Mouse (Mus musculus) v-Abl transformed pro-B cells (cell line): Measurements from ENCODE around the gene Kera.

Experiments used
- in situ Hi-C, 2 experiments: fragments of 400-800 bp; cut with MboI; formaldehyde crosslinking; loops; one replicate each; pipeline ENCODE4 v1.15.1; 2025; ENCODE audit not compliant: unreplicated experiment in 2 of 2

The Kera gene

GRCm38 (mm10) chr10:97606579-97606978 is at the start of gene Kera:
Gene Kera, plus strand, starts transcription at chr10:97606879.
- in situ Hi-C loops = no loop called here

DNA sequence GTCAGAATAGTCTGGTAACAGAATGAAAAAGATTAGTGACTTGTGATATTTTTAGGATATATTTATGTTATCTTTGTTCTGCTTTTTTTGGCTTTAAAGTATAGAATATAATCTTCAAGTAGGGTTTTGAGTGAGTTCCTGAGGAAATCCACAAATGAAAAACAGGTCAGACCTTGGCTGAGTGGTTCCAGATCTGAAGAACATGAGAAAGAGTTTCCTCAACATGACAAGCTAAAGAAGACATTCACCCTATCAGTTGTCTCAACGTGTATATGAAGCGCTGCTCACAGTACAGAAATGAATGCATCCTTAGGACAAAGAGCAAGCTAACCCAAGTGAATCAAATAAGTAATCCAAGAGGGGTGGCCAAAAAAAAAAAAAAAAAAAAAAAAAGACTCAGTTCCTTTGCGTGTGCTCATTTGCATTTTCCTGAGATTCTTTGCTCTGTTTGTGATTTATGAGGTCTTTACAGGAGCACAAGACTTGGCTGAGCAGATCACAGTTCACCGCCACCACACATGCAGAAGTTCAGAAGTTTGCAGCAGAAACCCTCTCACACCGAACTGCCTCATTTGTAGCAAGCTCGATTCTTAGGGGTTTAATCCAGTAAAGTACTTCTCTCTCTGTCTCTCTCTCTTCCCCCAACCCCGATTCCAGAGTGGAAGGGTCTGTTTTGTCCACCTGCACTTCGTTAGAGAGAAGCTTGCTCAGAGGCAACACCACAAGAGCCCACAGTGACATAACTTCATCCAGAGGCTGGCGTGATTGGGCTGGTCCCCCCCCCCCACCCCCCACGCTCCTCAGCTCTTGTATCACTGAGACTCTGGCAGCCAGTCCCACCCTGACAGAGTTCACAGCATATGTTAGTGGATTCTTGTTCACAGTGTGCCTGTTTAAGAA is 41.5 kb upstream of the Kera start, which contains the start of gene Lum:
TSS of gene Lum (plus strand) at position 172 of the 900 bp plus-strand sequence.
- in situ Hi-C loops = no loop called here

DNA sequence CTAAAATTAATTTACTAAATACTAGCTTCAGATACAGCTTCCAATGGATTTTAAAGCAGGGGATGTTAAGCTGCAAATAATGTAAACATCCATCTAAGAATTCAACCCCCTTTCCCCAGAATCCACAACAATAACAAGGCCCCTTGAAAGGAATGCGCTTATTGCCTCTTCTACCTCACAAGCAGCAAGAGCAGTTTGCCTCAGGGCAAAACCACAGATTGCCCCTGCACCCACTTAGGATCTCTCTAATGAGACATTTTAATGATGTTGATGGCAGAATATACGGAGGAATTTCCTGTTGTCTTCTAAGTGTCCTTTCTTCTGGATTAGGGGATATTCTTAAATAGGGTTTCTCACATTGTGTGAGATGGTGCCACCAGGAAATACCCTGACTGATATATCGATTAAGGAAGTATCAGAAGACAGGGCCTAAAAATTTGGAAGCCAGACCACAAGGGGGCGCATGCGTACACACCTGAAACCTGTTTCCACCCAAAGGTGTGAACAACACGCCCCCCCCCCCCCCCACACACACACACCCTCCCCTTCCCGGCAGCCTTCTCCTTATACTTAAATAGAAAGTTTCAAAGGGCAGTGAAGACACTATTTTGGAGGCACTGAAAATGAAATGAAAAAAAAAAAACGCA is 39.1 kb upstream of the Kera start:
- in situ Hi-C loops = no loop called here

DNA sequence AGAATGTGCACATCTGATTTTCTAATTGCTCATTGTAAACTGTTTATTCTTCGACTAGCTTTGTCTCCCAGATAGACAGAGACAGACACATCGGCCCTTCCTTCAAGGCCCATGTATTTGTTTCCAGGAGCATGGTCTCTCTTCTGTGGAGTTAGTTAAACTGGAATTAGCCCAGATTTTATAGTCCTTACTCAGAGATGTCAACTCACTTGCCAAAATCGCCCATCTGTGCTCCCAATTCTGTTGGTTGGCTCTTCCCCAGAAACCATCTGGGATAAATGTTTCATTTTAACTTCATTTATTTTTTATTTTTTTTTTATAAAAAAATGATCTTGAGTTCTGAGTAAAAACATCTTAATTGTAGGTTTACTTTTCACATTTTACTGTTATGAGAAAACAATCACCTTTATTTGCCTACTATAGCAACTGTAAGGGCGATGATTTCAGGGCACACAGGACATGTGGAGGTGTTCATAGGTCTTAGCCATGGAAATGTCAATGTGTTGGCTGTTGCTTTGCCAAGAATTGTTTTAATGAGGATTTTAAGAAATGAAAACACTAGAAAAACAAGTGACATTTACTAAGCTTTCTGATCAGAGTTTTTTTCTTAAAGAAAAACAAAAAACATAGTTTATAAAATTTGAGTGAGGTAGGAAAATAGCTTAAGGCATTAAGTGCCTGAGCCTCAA is 24.0 kb upstream of the Kera start:
- in situ Hi-C loops = no loop called here

- in situ Hi-C loops = no loop called here
These were observed 22.5 kb upstream of the Kera start for GRCm38 (mm10) chr10:97584176-97584575.

- in situ Hi-C loops = no loop called here
These were observed 19.5 kb upstream of the Kera start for GRCm38 (mm10) chr10:97587159-97587558.

GRCm38 (mm10) chr10:97589574-97589973 is 17.1 kb upstream of the Kera start:
- in situ Hi-C loops = no loop called here

GRCm38 (mm10) chr10:97591036-97591435 is 15.6 kb upstream of the Kera start:
- in situ Hi-C loops = no loop called here

DNA sequence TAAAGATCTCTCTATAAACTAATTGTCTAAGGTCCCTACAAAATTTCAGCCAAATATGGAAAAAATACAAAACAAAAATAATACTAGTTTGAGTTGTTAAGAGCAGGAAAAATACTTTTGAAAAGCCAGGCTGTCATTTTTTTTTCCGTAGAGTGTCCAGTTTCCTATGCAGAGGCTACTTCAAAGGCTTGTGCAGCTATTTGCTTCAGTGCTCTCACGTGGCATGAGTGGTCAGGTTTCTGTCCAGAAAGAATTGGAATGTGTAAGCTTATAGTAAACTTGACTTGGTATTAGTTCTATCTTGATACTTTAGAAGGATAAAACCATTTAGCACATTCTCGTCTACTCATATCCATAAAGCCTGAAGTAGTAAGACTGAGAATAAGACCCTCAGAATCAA is 15.0 kb upstream of the Kera start:
- in situ Hi-C loops = no loop called here

DNA sequence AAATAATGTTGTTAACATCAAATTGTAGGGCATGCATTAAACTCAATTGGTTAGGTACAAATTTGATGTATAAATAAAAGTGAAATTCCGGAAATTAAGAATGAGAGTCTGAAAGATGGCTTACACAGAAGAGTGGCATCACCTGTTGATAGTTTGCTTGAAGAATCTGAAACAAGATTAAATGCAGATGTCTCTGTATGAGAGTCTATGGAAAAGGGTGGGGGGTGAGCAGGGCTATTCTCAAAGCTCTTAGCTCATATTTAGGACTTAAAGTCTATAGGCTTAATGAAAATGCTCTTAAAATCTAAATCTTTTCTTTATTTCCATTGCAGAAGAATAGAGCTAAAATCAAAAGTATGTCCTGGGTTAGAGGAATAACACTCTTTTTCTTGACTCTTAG is 11.0 kb upstream of the Kera start:
- in situ Hi-C loops = no loop called here

DNA sequence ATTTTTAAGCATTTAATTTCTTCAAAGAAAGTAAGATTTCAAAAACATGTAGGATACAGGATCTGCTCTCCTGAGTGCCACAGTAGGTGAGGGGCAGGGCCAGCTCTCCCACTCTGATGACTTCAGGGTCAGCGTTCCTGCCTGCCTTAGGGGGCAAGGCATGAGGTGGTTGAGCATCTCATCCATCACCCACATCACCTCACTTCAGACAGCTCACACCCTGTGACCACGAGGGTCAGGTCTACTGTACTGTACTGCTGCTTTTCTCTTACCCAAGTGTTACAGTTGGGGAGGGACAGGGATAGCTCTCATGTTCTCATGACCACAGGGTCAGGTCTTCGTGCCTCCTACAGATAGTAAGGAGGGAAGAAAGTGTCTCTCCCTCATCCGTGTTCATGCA is 4.9 kb upstream of the Kera start:
- in situ Hi-C loops = no loop called here

GRCm38 (mm10) chr10:97603256-97603655 is 3.4 kb upstream of the Kera start:
- in situ Hi-C loops = no loop called here

GRCm38 (mm10) chr10:97622328-97622727 is 15.6 kb downstream of the Kera start:
- in situ Hi-C loops = no loop called here

DNA sequence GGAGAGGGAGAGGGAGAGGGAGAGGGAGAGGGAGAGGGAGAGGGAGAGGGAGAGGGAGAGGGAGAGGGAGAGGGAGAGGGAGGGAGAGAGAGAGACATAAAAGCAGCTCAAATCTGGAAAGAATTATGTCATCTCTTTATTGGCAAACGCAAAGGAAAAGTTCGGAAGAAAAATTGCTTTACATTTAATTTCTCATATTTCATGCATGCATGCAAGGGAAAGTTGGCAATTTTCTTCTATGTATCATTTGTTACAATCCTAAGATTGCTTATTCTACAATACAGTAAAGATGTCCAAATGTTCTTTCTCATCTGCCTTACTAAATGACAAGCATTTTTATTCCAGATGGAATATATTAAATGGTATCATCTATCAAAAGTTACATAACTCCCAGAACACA is 17.7 kb downstream of the Kera start:
- in situ Hi-C loops = no loop called here

- in situ Hi-C loops = no loop called here
These were observed 18.4 kb downstream of the Kera start for GRCm38 (mm10) chr10:97625116-97625515.

DNA sequence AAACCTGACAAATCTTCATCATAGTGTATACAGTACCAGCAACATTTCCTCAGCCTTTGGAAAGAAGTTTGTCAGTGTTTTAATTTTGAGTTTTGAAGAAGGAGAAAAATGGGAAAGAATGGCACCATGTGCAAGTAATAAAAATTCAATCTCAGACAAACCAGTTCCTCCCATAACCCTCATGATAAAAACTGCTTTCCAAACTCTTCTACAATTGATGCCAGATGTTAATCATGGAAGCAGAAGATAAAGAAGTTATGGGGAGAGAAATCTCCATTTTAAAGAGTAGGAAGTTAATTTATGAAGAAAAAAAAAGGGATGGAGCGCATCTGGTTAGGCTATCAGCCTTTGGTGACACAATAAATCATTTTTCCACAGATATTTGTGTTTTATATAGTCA is 19.9 kb downstream of the Kera start:
- in situ Hi-C loops = no loop called here

DNA sequence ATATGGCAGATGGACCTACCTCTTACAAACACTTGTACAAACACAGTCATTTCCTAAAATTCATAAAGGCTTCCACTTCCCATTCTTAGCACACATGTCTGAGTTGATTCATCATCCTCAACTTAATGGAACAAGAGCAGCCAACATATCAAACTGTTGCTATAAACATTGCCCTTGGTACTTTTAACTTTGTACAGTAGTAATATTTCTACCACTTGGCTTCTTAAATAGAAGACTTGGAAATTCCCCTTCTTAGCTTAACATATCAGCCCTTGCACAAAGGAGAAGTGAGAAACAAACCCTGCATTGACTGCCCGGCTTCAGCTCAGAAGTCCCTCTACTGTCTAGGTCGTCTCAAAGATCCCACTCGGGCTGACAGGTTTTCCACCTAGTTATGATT is 24.4 kb downstream of the Kera start:
- in situ Hi-C loops = no loop called here

GRCm38 (mm10) chr10:97641926-97642325 is 35.2 kb downstream of the Kera start:
- in situ Hi-C loops = no loop called here

DNA sequence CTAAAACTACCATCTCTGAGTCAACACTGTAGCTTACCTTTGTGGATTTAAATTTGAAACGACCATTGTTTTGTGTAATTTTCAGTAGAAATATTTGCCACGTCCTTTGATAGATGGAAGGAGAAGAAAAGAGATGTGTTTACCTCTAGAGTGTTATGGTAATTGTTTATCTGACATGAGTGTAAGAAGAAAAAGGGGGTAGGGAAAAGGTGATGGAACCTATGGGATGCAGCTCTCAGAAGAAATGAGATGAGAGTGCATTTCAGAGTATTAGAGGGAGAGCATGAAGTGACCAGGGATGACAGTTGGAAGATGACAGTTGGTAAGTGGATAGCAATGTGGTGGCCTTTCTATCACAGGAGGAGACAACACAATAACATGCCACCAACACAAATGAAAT is 37.1 kb downstream of the Kera start, which contains the start of gene Epyc:
TSS of gene Epyc (plus strand) at position 301 of the 400 bp plus-strand sequence.
- in situ Hi-C loops = no loop called here

DNA sequence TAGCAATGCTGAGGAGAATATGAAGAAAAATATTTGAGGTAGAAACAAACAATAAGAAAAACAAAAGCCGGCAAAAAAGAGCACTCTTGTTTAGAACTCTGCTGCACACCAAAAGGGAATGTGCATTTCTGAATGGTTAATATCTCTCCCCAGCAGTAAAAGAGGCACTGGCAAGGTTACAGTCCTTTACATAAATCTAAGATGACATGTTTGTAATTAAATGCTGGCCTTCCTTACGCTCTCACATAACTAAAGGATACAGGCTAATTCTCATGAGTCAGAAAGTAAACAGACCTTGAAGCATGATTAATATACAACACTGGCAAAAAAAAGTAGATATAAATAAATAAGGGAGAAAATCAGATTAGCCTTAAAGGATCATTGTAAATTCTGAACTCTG is 43.7 kb downstream of the Kera start:
- in situ Hi-C loops = no loop called here

DNA sequence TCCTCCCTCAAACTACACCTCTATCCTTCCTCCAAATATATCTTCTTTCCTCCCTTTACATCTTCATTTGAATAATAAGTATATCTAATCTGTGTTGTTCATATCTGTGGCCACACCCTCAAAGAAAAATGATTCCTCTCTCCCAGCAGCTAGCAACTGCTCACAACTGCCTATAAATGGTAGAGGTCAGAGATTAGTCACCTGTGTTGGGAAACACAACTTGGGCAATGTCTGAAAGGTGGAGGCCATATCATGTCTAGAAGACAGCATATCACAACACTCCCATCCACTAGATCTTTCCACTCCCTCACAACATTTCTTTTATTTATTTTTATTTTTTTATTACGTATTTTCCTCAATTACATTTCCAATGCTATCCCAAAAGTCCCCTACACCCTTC is 52.8 kb downstream of the Kera start:
- in situ Hi-C loops = no loop called here
